Mouse (Mus musculus): ENCODE results near the gene Sde2. TPM values are rescaled to one million over a fixed set of nuclear protein-coding genes. Genes with fewer than 3 reads are reported as not detected.
A peak's percentile ranks its signal among the peaks of the same experiment; 100 is the strongest.

Sde2 gene
- total RNA-seq, 1 experiment from 2014 or later, result 38.8 TPM

GRCm38 (mm10) chr1:180911653-180912287 lies 60.8 kb downstream of the Sde2 start:
- ATAC-seq (ENCODE audit: extremely low read depth, insufficient number of reproducible peaks, low FRiP score, poor library complexity, severe bottlenecking), result no peak

DNA sequence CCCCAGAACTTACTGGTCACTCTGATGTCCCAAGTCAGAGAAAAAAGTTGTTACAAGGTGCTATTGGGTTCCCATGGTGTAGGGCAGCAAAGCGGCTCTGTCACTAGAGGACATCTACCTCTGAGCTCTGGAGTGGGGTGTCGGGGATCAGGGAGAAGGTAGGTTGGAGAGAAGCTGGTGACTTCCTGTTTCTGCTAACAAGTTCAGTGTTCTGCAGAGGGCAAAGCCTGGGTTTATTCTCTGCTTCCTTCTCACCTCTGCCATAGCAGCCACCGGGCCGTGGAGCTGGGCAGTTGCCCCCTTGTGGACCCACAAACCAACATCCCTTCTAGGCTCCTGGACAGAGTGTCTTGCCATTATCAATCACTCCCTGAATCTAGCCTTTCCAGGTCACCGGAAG lies 61.9 kb downstream of the Sde2 start:
- ATAC-seq (ENCODE audit: extremely low read depth, insufficient number of reproducible peaks, low FRiP score, poor library complexity, severe bottlenecking), result no peak

GRCm38 (mm10) chr1:180913797-180914196 lies 62.9 kb downstream of the Sde2 start:
- no peak for ATAC-seq (ENCODE audit: extremely low read depth, insufficient number of reproducible peaks, low FRiP score, poor library complexity, severe bottlenecking)

GRCm38 (mm10) chr1:180916425-180916824 lies 65.5 kb downstream of the Sde2 start:
- 0 out of 2 replicates have a peak, but pooled peaks have one; percentile 21 for ATAC-seq (ENCODE audit: extremely low read depth, insufficient number of reproducible peaks, low FRiP score, poor library complexity, severe bottlenecking)

DNA sequence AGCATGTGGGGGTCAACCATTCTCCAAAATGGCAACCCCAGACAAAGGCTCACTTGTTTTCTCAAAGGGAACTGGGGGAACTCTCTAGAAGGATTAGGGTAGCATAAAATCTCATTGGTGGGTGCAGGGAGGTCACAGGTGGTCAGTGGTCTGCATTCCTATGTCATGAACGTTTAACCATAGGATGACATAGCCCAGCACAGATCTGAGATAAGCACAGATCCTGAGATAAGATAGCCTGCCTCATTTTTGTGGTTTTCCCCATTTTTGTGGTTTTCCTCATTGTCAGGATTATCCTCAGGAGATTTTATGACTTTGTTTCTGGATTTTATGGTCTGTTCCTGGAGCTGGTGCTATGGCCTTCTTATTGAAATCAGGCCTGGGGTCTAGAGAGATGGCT lies 66.1 kb downstream of the Sde2 start:
- ATAC-seq (ENCODE audit: extremely low read depth, insufficient number of reproducible peaks, low FRiP score, poor library complexity, severe bottlenecking), result no peak

Other genes with a start within 250 kb of the Sde2 start
- 17.0 and 17.7 TPM in 2 replicates for gene Lin9, start 210.0 kb upstream of the Sde2 start, total RNA-seq (2017)
- gene Mixl1, start 154.1 kb upstream of the Sde2 start, total RNA-seq (2017), result 0.12 TPM in 1 of 2 replicates, not detected in the other
- 89.5 and 91.6 TPM in 2 replicates for gene Acbd3, start 125.1 kb upstream of the Sde2 start, total RNA-seq (2017)
- gene H3f3a, start 37.2 kb upstream of the Sde2 start, total RNA-seq (2017), result 2,143 and 2,209 TPM in 2 replicates
- not detected in 2 replicates for gene Lefty2, start 42.0 kb downstream of the Sde2 start, total RNA-seq (2017)
- gene Pycr2, start 53.2 kb downstream of the Sde2 start, total RNA-seq (2017), result 16.7 and 19.3 TPM in 2 replicates
- not detected in 2 replicates for gene Lefty1, start 83.9 kb downstream of the Sde2 start, total RNA-seq (2017)
- 14.9 and 15.8 TPM in 2 replicates for gene Tmem63a, start 91.2 kb downstream of the Sde2 start, total RNA-seq (2017)
- gene Ephx1, start 169.8 kb downstream of the Sde2 start, total RNA-seq (2017), result 50.7 and 59.5 TPM in 2 replicates
- not detected in 2 replicates for gene 9130409I23Rik, start 200.1 kb downstream of the Sde2 start, total RNA-seq (2017)